Mouse (Mus musculus) liver, postnatal 0 days (tissue): ENCODE data around the gene Ltbp1.

Source experiments
- CTCF ChIP-seq: sonication (generic); IDR thresholded peaks from 2 replicates; pipeline ENCODE4 v1.5.1; 2016; ENCODE audit warnings: antibody characterized with exemption, low read depth
- EP300 ChIP-seq: IDR thresholded peaks from 2 replicates; pipeline ENCODE4 v1.6.1; 2016; ENCODE audit warnings: antibody characterized with exemption, low read depth, mild to moderate bottlenecking

GRCm38 (mm10) chr17:75436095-75436494 is 430.7 kb downstream of the Ltbp1 start:
- TF ChIP-seq CTCF (no peak), EP300 (no peak)
